Comparison of ENCODE assay signal across 8 mouse cellular contexts in the genomic region with DNA sequence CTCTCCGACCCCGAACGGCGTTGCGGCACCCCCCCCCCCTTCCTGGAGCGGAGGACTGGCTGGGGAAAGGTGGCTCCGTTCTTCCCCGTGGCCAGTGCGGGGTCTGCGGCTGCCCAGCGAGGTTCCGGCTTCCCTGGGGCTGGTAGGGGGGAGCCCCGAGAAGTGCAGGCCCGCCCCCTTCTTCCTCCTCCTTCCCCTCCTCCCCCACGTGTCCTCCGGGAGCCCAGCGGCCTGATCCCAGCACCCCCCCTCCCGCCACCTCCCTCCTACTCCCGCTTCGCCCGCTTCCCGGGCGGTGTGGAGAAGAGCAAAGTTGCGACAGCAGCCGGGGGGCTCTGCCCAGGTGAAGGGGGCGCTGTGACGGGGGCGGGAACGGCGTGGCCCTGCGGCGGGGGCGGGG. TPM values are rescaled to one million over a fixed set of nuclear protein-coding genes. Genes with fewer than 3 reads are reported as not detected.
DNase-seq lines count a peak whose midpoint lies in the region; ATAC-seq lines count a peak whose summit lies in the region.

A gene (plus strand): TSS at position 218 of the 400 bp plus-strand sequence.

- H3K27me3 ChIP-seq in limb, embryonic 13.5 days, result peaks cover 30% of the 10 kb centered on the region; the same call in 1 of the 2 replicates
- H3K27me3 ChIP-seq in midbrain, embryonic 13.5 days, result no peaks in the 10 kb centered on the region

- WGBS in limb, embryonic 13.5 days, result 13% methylated on average over 12 of the region's 33 CpGs
- 21% methylated on average over 20 of the region's 33 CpGs for WGBS in midbrain, embryonic 13.5 days

- H3K4me2 ChIP-seq in limb, embryonic 13.5 days (replicated peaks), result peak within 1 kb of the TSS; percentile 74
- peak within 1 kb of the TSS; percentile 70 for H3K4me2 ChIP-seq in midbrain, embryonic 13.5 days (replicated peaks)

- ATAC-seq in common myeloid progenitor, adult 5-6 weeks (replicated peaks; ENCODE audit: low read depth, poor library complexity, severe bottlenecking), result 0 out of 2 replicates have a peak, but pooled peaks have one; percentile 17
- ATAC-seq in limb, embryonic 13.5 days (ENCODE audit: low FRiP score, low read depth), result peak; percentile 34; the same call in 1 of the 2 replicates
- ATAC-seq in midbrain, embryonic 13.5 days, result no peak

- peak within 1 kb of the TSS; percentile 69; the same call in 1 of the 2 replicates for H3K27ac ChIP-seq in limb, embryonic 13.5 days
- H3K27ac ChIP-seq in midbrain, embryonic 13.5 days, result no peak within 1 kb of the TSS

- peak within 1 kb of the TSS; percentile 67 for H3K9ac ChIP-seq in limb, embryonic 13.5 days
- H3K9ac ChIP-seq in midbrain, embryonic 13.5 days (replicated peaks), result peak within 1 kb of the TSS; percentile 59

- peaks cover 10% of the 10 kb centered on the region for H3K4me1 ChIP-seq in limb, embryonic 13.5 days
- H3K4me1 ChIP-seq in midbrain, embryonic 13.5 days (replicated peaks), result peaks cover 11% of the 10 kb centered on the region

- peak; percentile 16 for DNase-seq in right cerebral cortex, postnatal 14 days
- no peak for DNase-seq in right cerebral cortex, adult 2 months (ENCODE audit: low spot score in 2 of 2)
- DNase-seq in heart, adult 11 months, result peak; percentile 98
- DNase-seq in kidney, adult 11 months, result peak; percentile 41
- peak; percentile 7 to 8 for DNase-seq in thymus, postnatal 10 days (ENCODE audit: low spot score in 2 of 2)

- H3K9me3 ChIP-seq in limb, embryonic 13.5 days, result no peaks in the 10 kb centered on the region
- H3K9me3 ChIP-seq in midbrain, embryonic 13.5 days, result no peaks in the 10 kb centered on the region

- peak within 1 kb of the TSS; percentile 57 for H3K4me3 ChIP-seq in limb, embryonic 13.5 days
- H3K4me3 ChIP-seq in midbrain, embryonic 13.5 days (replicated peaks), result peak within 1 kb of the TSS; percentile 61

- no peaks in the 10 kb centered on the region for H3K36me3 ChIP-seq in limb, embryonic 13.5 days
- no peaks in the 10 kb centered on the region for H3K36me3 ChIP-seq in midbrain, embryonic 13.5 days

RNA-seq across cellular contexts. Expression of the gene that starts here (rescaled TPM):
- 4.5 and 13.3 TPM in 2 replicates for total RNA-seq in common myeloid progenitor, adult 5-6 weeks (2017)
- polyA plus RNA-seq in limb, embryonic 13.5 days (2015; fragmentation: Nextera tagmentation; extraction: Ambion mirVana), result 6.8 and 6.9 TPM in 2 replicates
- 6.6 TPM in 2 replicates for polyA plus RNA-seq in midbrain, embryonic 13.5 days (2015; fragmentation: Nextera tagmentation; extraction: Ambion mirVana)

Comparison
In these comparisons a context has a peak if more than half of its experiments do, and no peak if none do; other contexts are left out.
1. DNase-seq: peak in right cerebral cortex, postnatal 14 days (single experiment), heart, adult 11 months (single experiment), kidney, adult 11 months (single experiment) and thymus, postnatal 10 days (2 of 2); none in right cerebral cortex, adult 2 months (0 of 2).